Mouse (Mus musculus): ENCODE measurements around the gene Kif17. TPM values are rescaled to one million over a fixed set of nuclear protein-coding genes. Genes with fewer than 3 reads are reported as not detected.
A peak's percentile ranks its signal among the peaks of the same experiment; 100 is the strongest.
"Not testable (repeated sequence)": the region's sequence is repeated elsewhere in the genome, so short reads cannot be mapped to it uniquely, and the experiment has no call there.

Gene Kif17
- polyA plus RNA-seq, 1 experiment, result 224 TPM

GRCm38 (mm10) chr4:138323753-138324152 lies 73.5 kb downstream of the Kif17 start:
- no peaks in the 10 kb centered on the region for H3K27me3 ChIP-seq (ENCODE audit: control insufficient read depth, insufficient read depth, low read length)
- no peak overlapping the region for H3K4me3 ChIP-seq (ENCODE audit: control insufficient read depth, low read depth, low read length)
- peaks cover 2% of the 10 kb centered on the region for H3K4me1 ChIP-seq (ENCODE audit: control insufficient read depth, insufficient read depth, low read length)
- TF ChIP-seq CTCF (IDR thresholded peaks at IDR 0.05; ENCODE audit: control insufficient read depth, insufficient read depth, insufficient replicate concordance, low read depth, low read length) (no peak), POLR2A (IDR thresholded peaks at IDR 0.05; ENCODE audit: control insufficient read depth, low read depth, low read length) (no peak)
- peak overlapping the region; percentile 62; the same call in 1 of the 2 replicates for H3K27ac ChIP-seq (ENCODE audit: control insufficient read depth, insufficient read depth, low read depth, low read length)
- H3K36me3 ChIP-seq (ENCODE audit: control insufficient read depth, insufficient read depth, low read length), result no peaks in the 10 kb centered on the region

GRCm38 (mm10) chr4:138324451-138324850 lies 74.2 kb downstream of the Kif17 start:
- H3K4me3 ChIP-seq (ENCODE audit: control insufficient read depth, low read depth, low read length), result no peak overlapping the region
- no peak for TF ChIP-seq POLR2A (IDR thresholded peaks at IDR 0.05; ENCODE audit: control insufficient read depth, low read depth, low read length)
- TF ChIP-seq CTCF (IDR thresholded peaks at IDR 0.05; ENCODE audit: control insufficient read depth, insufficient read depth, insufficient replicate concordance, low read depth, low read length), result no peak
- H3K27me3 ChIP-seq (ENCODE audit: control insufficient read depth, insufficient read depth, low read length), result no peaks in the 10 kb centered on the region
- H3K4me1 ChIP-seq (ENCODE audit: control insufficient read depth, insufficient read depth, low read length), result peaks cover 2% of the 10 kb centered on the region
- H3K27ac ChIP-seq (ENCODE audit: control insufficient read depth, insufficient read depth, low read depth, low read length), result no peak overlapping the region
- H3K36me3 ChIP-seq (ENCODE audit: control insufficient read depth, insufficient read depth, low read length), result no peaks in the 10 kb centered on the region

- Histone ChIP-seq H3K4me3 (ENCODE audit: control insufficient read depth, low read depth, low read length) (peak overlapping the region; percentile 89), H3K27ac (ENCODE audit: control insufficient read depth, insufficient read depth, low read depth, low read length) (peak overlapping the region; percentile 92), H3K27me3 (ENCODE audit: control insufficient read depth, insufficient read depth, low read length) (no peaks in the 10 kb centered on the region), H3K36me3 (ENCODE audit: control insufficient read depth, insufficient read depth, low read length) (no peaks in the 10 kb centered on the region), H3K4me1 (ENCODE audit: control insufficient read depth, insufficient read depth, low read length) (peaks cover 2% of the 10 kb centered on the region)
- peak; percentile 32; the same call in 1 of the 2 replicates for TF ChIP-seq POLR2A (IDR thresholded peaks at IDR 0.05; ENCODE audit: control insufficient read depth, low read depth, low read length)
- 0 out of 2 replicates have a peak, but pooled peaks have one; percentile 1 for TF ChIP-seq CTCF (IDR thresholded peaks at IDR 0.05; ENCODE audit: control insufficient read depth, insufficient read depth, insufficient replicate concordance, low read depth, low read length)
These were observed 75.3 kb downstream of the Kif17 start for GRCm38 (mm10) chr4:138325466-138326076.

GRCm38 (mm10) chr4:138326077-138326695 lies 76.0 kb downstream of the Kif17 start, which contains the start of gene Pink1:
TSS of gene Pink1 (minus strand) at chr4:138326307.
- peak within 1 kb of the TSS; percentile 89 for H3K4me3 ChIP-seq (ENCODE audit: control insufficient read depth, low read depth, low read length)
- H3K27me3 ChIP-seq (ENCODE audit: control insufficient read depth, insufficient read depth, low read length), result no peaks in the 10 kb centered on the region
- no peaks in the 10 kb centered on the region for H3K36me3 ChIP-seq (ENCODE audit: control insufficient read depth, insufficient read depth, low read length)
- H3K4me1 ChIP-seq (ENCODE audit: control insufficient read depth, insufficient read depth, low read length), result peaks cover 2% of the 10 kb centered on the region
- peak within 1 kb of the TSS; percentile 92 for H3K27ac ChIP-seq (ENCODE audit: control insufficient read depth, insufficient read depth, low read depth, low read length)
- peak; percentile 81 for TF ChIP-seq POLR2A (IDR thresholded peaks at IDR 0.05; ENCODE audit: control insufficient read depth, low read depth, low read length)
- TF ChIP-seq CTCF (IDR thresholded peaks at IDR 0.05; ENCODE audit: control insufficient read depth, insufficient read depth, insufficient replicate concordance, low read depth, low read length), result peak; percentile 95

GRCm38 (mm10) chr4:138327155-138327554 lies 76.9 kb downstream of the Kif17 start:
- H3K4me3 ChIP-seq (ENCODE audit: control insufficient read depth, low read depth, low read length); H3K27ac ChIP-seq (ENCODE audit: control insufficient read depth, insufficient read depth, low read depth, low read length); H3K36me3 ChIP-seq (ENCODE audit: control insufficient read depth, insufficient read depth, low read length); H3K4me1 ChIP-seq (ENCODE audit: control insufficient read depth, insufficient read depth, low read length); H3K27me3 ChIP-seq (ENCODE audit: control insufficient read depth, insufficient read depth, low read length): not testable (repeated sequence)

GRCm38 (mm10) chr4:138327891-138328470 lies 77.7 kb downstream of the Kif17 start:
- Histone ChIP-seq H3K4me3 (ENCODE audit: control insufficient read depth, low read depth, low read length) (no peak overlapping the region; the same call in 1 of the 2 replicates), H3K27me3 (ENCODE audit: control insufficient read depth, insufficient read depth, low read length) (no peaks in the 10 kb centered on the region), H3K27ac (ENCODE audit: control insufficient read depth, insufficient read depth, low read depth, low read length) (no peak overlapping the region), H3K4me1 (ENCODE audit: control insufficient read depth, insufficient read depth, low read length) (peaks cover 2% of the 10 kb centered on the region), H3K36me3 (ENCODE audit: control insufficient read depth, insufficient read depth, low read length) (no peaks in the 10 kb centered on the region)
- TF ChIP-seq CTCF (IDR thresholded peaks at IDR 0.05; ENCODE audit: control insufficient read depth, insufficient read depth, insufficient replicate concordance, low read depth, low read length), result no peak
- TF ChIP-seq POLR2A (IDR thresholded peaks at IDR 0.05; ENCODE audit: control insufficient read depth, low read depth, low read length), result no peak

- Histone ChIP-seq H3K36me3 (ENCODE audit: control insufficient read depth, insufficient read depth, low read length) (no peaks in the 10 kb centered on the region), H3K4me1 (ENCODE audit: control insufficient read depth, insufficient read depth, low read length) (peaks cover 2% of the 10 kb centered on the region; the same call in 1 of the 2 replicates), H3K27ac (ENCODE audit: control insufficient read depth, insufficient read depth, low read depth, low read length) (no peak overlapping the region), H3K27me3 (ENCODE audit: control insufficient read depth, insufficient read depth, low read length) (no peaks in the 10 kb centered on the region), H3K4me3 (ENCODE audit: control insufficient read depth, low read depth, low read length) (no peak overlapping the region)
- no peak for TF ChIP-seq CTCF (IDR thresholded peaks at IDR 0.05; ENCODE audit: control insufficient read depth, insufficient read depth, insufficient replicate concordance, low read depth, low read length)
- no peak for TF ChIP-seq POLR2A (IDR thresholded peaks at IDR 0.05; ENCODE audit: control insufficient read depth, low read depth, low read length)
These were observed 80.0 kb downstream of the Kif17 start for GRCm38 (mm10) chr4:138330264-138330671.
